In genomic region chr10:14024971-14025370, GRCm38 (mm10) we compare ENCODE assay signal across 24 mouse cellular contexts. TPM values are rescaled to one million over a fixed set of nuclear protein-coding genes. Genes with fewer than 3 reads are reported as not detected.
DNase-seq lines count a peak whose midpoint lies in the region; ATAC-seq lines count a peak whose summit lies in the region.
"Had no signal": no experiment of that assay in that cellular context is flagged by ENCODE, and none has a peak within 500 bp of the region (broad histone marks: within the 10 kb centered on the region; RNA-seq: fewer than 3 reads in every experiment).

No protein-coding gene starts in this region.

- peaks cover 22% of the 10 kb centered on the region for H3K4me1 ChIP-seq in heart, embryonic 10.5 days

- WGBS in heart, embryonic 10.5 days: 87% methylated on average over 7 of the region's 7 CpGs

- no peak overlapping the region for H3K27ac ChIP-seq in heart, embryonic 10.5 days
- H3K27ac ChIP-seq: forebrain, embryonic 10.5 days; forebrain, embryonic 13.5 days; heart, embryonic 15.5 days; hindbrain, embryonic 12.5 days; hindbrain, embryonic 15.5 days had no signal

- peak; percentile 19 for ATAC-seq in frontal cortex, adult (ENCODE audit: low TSS enrichment)
- ATAC-seq: activated CD4-positive, CD25-positive, alpha-beta regulatory T cell, adult 4 months; forebrain, embryonic 13.5 days; forebrain, embryonic 16.5 days; intestine, postnatal 0 days had no signal

- no peaks in the 10 kb centered on the region for H3K27me3 ChIP-seq in heart, embryonic 10.5 days (ENCODE audit: insufficient read depth, poor library complexity, severe bottlenecking)
- H3K27me3 ChIP-seq: forebrain, embryonic 13.5 days; heart, embryonic 12.5 days; heart, embryonic 15.5 days; hindbrain, embryonic 12.5 days; hindbrain, embryonic 15.5 days had no signal

- H3K36me3 ChIP-seq in heart, embryonic 10.5 days: no peaks in the 10 kb centered on the region
- H3K36me3 ChIP-seq: forebrain, embryonic 10.5 days; heart, embryonic 12.5 days; heart, embryonic 15.5 days; hindbrain, embryonic 12.5 days; hindbrain, embryonic 15.5 days had no signal

- intact Hi-C loops in gastrocnemius, postnatal 36 days (cut with DNase I): no loop called here

- no peaks in the 10 kb centered on the region for H3K9me3 ChIP-seq in heart, embryonic 10.5 days
- H3K9me3 ChIP-seq: forebrain, embryonic 10.5 days; forebrain, embryonic 13.5 days; heart, embryonic 12.5 days; heart, embryonic 15.5 days; hindbrain, embryonic 12.5 days; hindbrain, embryonic 15.5 days had no signal

- no peak overlapping the region for H3K4me3 ChIP-seq in heart, embryonic 10.5 days
- H3K4me3 ChIP-seq: forebrain, embryonic 10.5 days; forebrain, embryonic 13.5 days; heart, embryonic 12.5 days; heart, embryonic 15.5 days; hindbrain, embryonic 12.5 days; hindbrain, embryonic 15.5 days had no signal

- DNase-seq in frontal cortex, postnatal 25 days (ENCODE audit: low spot score in 2 of 2): no peak
- peak; percentile 25 to 44 for DNase-seq in gastrocnemius, adult 8-10 months (ENCODE audit: low spot score in 2 of 2)
- no peak for DNase-seq in gastrocnemius, postnatal 36 days
- DNase-seq in heart, embryonic 10.5 days (ENCODE audit: low spot score): peak; percentile 25
- no peak for DNase-seq in heart, adult 9 months (ENCODE audit: low spot score in 2 of 2)
- peak; percentile 74 for DNase-seq in skeletal muscle tissue, adult 2 months (ENCODE audit: low read depth, low spot score)
- DNase-seq: adrenal gland, adult 8-10 months; adrenal gland, postnatal 25 days; cerebellum, adult 11-12 months; cerebellum, adult 8-10 months; cerebellum, postnatal 10 days; heart, adult 18-20 months; heart, postnatal 14 days; kidney, adult 2 months had no signal

RNA-seq across cellular contexts. Expression of gene Hivep2, which starts 59.1 kb away (rescaled TPM):
- 10 to 100 TPM; 41.4 to 60.4 (median 54.1) TPM for total RNA-seq in gastrocnemius, adult 8-10 months (2022)
- total RNA-seq in gastrocnemius, postnatal 36 days (2021): 10 to 100 TPM; 43.4 to 46.6 TPM
- 3.4 and 4.1 TPM in 2 replicates for polyA plus RNA-seq in heart, embryonic 10.5 days (2016; fragmentation: Nextera tagmentation; extraction: Ambion mirVana)

Comparison
In these comparisons a context has a peak if more than half of its experiments do, and no peak if none do; other contexts are left out.
1. DNase-seq: peak in gastrocnemius, adult 8-10 months (2 of 2), heart, embryonic 10.5 days (single experiment) and skeletal muscle tissue, adult 2 months (single experiment); none in frontal cortex, postnatal 25 days (0 of 2), gastrocnemius, postnatal 36 days (0 of 2) and heart, adult 9 months (0 of 2).